Mouse (Mus musculus) yolk sac, embryonic 10.5 days (tissue): Measurements from ENCODE around the gene Rnf180.

Experiments used
- DNase-seq: peaks from one replicate; pipeline ENCODE4 v3.0.0-alpha.2; 2017; ENCODE audit warnings: low spot score

The Rnf180 gene

DNA sequence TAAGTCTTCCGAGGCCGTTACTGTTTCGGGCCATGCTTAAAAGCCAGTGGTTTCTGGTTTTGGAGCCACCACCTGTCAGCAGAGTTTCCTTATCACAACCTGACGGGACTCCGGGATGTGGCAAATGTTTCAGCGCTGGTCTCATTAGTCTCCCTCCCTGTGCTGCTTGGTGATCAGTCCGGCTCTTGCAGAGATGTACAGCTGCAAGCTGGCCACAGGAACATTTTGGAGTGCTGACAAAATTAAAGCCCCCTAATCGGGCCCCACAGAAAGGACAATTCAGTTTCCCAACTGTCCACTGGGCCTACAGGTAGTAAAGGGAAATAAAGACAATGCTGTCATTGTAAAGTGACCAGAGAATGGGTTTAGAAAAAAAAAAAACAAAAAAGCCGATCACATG lies 44.4 kb downstream of the Rnf180 start:
- DNase-seq: no peak

DNA sequence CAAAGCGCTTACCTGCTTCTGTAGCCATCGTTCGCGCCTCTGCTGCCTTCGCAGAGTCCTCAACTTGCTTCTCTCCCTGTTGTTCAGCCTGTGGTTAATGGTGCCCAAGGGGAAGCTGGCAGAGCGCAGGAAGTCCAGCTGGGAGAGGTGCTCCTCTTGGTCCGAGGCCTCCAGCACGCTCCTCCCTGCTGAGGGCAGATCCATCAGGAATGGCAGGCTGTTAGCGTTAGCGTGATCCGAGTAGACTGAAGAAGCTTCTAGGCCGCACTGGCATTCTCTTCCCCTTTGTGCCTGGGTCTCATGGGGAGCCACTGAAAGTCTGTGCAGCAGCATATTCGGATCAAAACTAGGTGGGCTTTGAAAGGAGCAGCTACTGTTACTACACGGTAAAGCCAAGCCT lies 45.0 kb downstream of the Rnf180 start:
- DNase-seq: no peak

- no peak for DNase-seq
These were observed 46.9 kb downstream of the Rnf180 start for GRCm38 (mm10) chr13:105247691-105248090.

- no peak for DNase-seq
These were observed 53.8 kb downstream of the Rnf180 start for GRCm38 (mm10) chr13:105240810-105241209.

GRCm38 (mm10) chr13:105227126-105227525 lies 67.5 kb downstream of the Rnf180 start:
- DNase-seq: no peak

GRCm38 (mm10) chr13:105224048-105224447 lies 70.6 kb downstream of the Rnf180 start:
- no peak for DNase-seq

- no peak for DNase-seq
These were observed 71.5 kb downstream of the Rnf180 start for GRCm38 (mm10) chr13:105223147-105223546.

DNA sequence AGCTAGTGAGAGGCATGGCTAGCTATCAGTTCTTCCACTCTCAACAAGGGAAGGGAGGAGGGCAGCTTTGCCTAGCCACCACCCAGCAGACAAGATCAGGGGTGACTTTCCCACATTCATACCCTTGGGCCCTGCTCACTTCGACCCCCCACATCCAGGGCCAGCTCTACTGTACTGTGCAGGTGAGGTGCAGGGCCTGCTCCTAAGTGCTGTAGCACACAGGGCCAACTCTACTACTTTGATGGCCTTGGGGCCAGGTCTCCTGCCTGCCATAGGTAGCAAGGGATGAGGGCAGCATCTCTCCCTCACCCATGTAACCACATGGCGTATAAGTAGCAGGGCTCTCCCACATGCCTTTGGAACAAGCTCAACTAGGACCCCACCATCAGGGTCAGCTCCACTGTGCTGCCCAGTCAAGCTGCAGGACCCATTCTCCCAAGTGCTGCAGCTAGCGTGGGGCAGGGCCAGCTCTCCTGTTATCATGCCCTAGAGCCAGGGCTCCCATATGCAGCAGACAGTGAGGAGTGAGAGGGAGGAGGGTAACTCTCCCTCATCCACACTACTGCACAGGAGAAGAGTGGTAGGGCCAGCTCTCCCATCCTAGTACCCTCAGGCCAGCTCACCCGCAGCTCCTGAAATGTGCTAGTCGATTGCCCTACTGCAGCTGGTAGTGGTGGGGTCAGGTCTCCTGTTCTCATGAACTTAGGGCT lies 72.4 kb downstream of the Rnf180 start:
- no peak for DNase-seq

GRCm38 (mm10) chr13:105210746-105211145 lies 83.9 kb downstream of the Rnf180 start:
- DNase-seq: no peak

DNA sequence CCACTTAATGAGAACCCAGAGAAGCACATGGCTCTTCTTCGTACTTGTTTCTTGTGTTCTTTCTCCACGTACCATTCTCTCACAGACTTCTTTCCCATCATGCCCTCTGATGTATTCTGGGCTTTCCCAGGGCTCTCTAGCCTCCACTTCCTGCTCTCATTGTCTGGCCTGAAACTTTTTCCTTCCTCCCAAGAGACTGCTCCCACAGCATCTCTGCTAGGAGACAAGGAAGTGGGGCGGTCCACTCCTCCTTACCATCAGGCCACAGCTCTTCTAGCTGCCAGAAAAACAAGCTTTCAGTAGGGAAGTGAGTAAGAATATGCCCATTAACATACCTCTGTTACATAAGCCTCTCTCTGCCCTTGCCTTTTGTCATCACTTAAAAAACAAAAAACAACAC lies 90.8 kb downstream of the Rnf180 start:
- no peak for DNase-seq

GRCm38 (mm10) chr13:105198658-105199057 lies 96.0 kb downstream of the Rnf180 start:
- DNase-seq: no peak

DNA sequence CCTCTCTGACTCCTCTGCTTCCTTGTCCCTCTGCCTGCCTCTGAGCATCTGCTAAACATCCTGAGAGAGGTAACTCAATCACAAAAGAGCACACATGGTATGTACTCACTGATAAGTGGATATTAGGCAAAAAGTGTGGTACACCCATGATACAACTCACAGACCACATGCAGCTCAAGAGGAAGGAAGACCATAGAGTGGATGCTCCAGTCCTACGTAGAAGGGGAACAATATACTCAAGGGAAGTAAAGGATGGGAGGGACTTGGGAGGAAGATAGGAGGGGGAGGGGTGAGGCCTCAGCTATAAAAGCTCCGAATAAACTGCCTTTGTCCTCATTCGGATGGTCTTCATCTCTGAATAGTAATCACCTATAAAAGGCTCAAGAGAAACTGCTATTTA lies 96.6 kb downstream of the Rnf180 start:
- no peak for DNase-seq

DNA sequence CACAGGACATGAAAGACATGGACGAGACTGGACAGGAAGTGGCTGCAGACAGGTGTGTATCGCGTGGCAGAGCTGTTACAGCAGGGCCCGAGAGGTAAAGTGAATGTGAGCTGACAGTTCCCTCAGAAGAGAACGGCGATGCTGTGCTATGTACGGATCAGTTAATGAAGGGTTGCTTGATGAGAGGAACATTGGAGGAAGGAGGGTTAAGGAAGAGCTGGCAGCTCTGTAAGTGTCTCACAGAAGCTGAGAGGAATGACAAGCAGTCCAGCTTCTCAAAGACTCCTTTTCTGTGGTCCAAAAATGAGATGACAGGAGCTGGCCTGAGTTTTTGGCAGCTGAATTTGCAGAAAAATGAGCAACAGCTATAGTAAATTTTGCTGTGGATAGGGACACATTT lies 101.0 kb downstream of the Rnf180 start:
- DNase-seq: no peak

DNA sequence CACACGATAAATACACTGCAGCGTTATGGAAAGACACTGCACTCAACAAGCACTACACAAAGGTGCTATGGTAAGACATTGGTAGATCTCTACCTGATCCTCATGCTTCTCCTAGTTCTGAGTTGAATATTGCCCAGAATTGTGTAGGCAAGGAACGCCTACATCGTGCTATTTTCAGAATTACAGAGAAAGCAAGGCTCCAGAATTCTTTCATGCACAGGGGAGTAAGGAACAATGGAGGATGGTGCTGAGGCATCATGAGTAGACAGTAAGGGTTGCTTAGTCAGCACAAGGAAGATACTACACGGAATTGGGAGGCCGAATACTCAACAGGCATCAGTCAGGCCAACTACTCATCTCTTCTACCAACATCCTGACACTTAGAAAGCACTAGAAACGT lies 105.9 kb downstream of the Rnf180 start:
- no peak for DNase-seq

GRCm38 (mm10) chr13:105180781-105181180 lies 113.8 kb downstream of the Rnf180 start:
- DNase-seq: no peak

- DNase-seq: no peak
These were observed 129.2 kb downstream of the Rnf180 start for GRCm38 (mm10) chr13:105165441-105165840.

GRCm38 (mm10) chr13:105153955-105154354 lies 140.7 kb downstream of the Rnf180 start:
- no peak for DNase-seq

GRCm38 (mm10) chr13:105150006-105150405 lies 144.6 kb downstream of the Rnf180 start:
- no peak for DNase-seq

DNA sequence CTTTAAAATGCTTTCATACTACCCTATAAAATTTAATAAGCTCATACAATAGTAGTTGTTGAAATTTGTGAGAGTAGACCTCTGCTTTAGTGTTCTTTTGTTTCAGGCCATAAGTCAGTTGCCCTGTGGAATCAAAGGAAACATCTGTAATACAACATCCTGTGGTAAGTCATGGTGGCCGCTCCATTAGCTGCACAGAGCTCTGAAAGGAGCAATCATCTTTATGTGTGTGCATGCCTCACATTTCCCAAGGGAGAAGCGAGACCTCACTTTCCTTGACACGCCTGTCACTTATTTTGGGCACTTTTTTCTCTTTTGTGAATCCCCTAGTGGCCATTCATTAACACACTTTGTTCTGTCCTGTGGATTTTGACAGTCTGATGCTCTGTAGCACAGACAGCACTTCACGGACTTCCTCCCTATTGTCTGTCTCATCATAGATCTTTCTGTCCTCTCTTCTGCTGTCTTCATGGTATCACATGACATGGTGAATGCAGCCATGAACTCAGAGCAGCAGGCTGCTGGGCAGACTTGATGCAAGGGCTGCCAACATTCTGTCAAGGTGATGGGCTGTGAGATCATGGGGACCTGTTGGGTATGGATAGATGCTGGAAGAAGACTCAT lies 146.7 kb downstream of the Rnf180 start:
- DNase-seq: no peak

GRCm38 (mm10) chr13:105146827-105147226 lies 147.8 kb downstream of the Rnf180 start:
- DNase-seq: no peak

DNA sequence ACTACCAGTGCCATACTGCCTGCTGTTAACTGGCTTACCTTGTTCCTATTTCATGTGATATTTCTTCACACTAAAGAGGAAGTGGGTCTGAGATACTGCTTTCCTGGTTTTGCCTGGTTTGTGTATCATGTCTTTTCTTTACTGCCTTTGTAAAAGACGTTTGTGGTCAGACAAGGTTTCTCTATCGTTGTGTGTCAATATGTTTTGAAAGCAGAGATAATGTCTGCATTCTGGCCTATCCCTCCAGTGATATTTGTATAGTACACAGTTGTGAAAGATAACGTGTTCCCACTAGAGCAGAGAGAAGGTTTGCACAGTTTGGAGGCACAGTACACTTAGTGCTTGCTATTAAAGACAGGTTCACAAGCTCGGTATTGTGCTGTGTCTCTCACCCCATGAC lies 154.7 kb downstream of the Rnf180 start:
- no peak for DNase-seq

GRCm38 (mm10) chr13:105134397-105134796 lies 160.2 kb downstream of the Rnf180 start:
- DNase-seq: no peak

GRCm38 (mm10) chr13:105132776-105133175 lies 161.8 kb downstream of the Rnf180 start:
- DNase-seq: no peak

DNA sequence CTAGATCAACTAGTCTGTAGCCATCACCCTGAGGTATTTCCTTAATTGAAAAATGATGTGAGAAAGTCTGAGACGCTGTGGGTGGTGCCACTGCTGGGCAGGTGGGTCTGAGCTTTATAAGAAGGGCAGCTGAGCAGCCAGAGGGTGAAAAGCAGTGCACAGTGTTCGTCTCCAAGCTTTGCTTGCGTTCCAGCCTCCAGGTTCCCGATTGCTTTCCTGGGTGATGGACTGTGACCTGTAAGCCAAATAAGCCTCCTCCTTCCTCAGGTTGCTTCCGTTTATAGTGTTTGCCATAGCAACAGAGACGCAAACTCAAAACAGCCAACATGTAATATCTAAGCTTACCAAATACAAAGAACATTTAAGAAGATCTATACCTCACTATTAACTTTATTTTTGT lies 162.2 kb downstream of the Rnf180 start:
- no peak for DNase-seq
